Mouse (Mus musculus): Measurements from ENCODE around the gene Ptprg.

GRCm38 (mm10) chr14:11584929-11585633 is 31.7 kb downstream of the Ptprg start:
- TF ChIP-seq CTCF (IDR thresholded peaks at IDR 0.05; ENCODE audit: borderline replicate concordance, extremely low read depth, insufficient read depth, insufficient read length) (no peak), POLR2A (IDR thresholded peaks at IDR 0.05; ENCODE audit: borderline replicate concordance, extremely low read depth, insufficient read depth, insufficient read length, poor library complexity, severe bottlenecking) (no peak)
